Mouse (Mus musculus): ENCODE data around the gene Sox11. TPM values are rescaled to one million over a fixed set of nuclear protein-coding genes. Genes with fewer than 3 reads are reported as not detected.

The Sox11 gene
- total RNA-seq (2021) (under 1 TPM in 1 of 2 experiments, not detected in 1; 0.05 TPM), polyA plus RNA-seq (2012; rRNA removed) (0.02 and 0.03 TPM in 2 replicates)
- long read RNA-seq = 0 reads

GRCm38 (mm10) chr12:27341871-27342690, at the start of gene Sox11:
Gene Sox11 (minus strand): TSS chr12:27342574.
- Histone ChIP-seq H3K9ac (ENCODE audit: low read depth, low read length) (no peak within 1 kb of the TSS), H3K4me3 (peak within 1 kb of the TSS; percentile 49), H3K79me2 (replicated peaks; ENCODE audit: control insufficient read depth, insufficient read depth, low read length) (no peaks in the 10 kb centered on the region), H3K4me1 (ENCODE audit: control insufficient read depth, insufficient read depth, low read length) (no peaks in the 10 kb centered on the region), H3K27ac (no peak within 1 kb of the TSS), H3K27me3 (ENCODE audit: control insufficient read depth, insufficient read depth, low read length) (peaks cover 11% of the 10 kb centered on the region), H3K36me3 (ENCODE audit: control insufficient read depth, insufficient read depth, low read length) (no peaks in the 10 kb centered on the region)
- TF ChIP-seq CTCF (IDR thresholded peaks at IDR 0.05) = no peak
- no peak for TF ChIP-seq POLR2A (IDR thresholded peaks at IDR 0.05; ENCODE audit: insufficient read depth, low read depth, low read length)
- TF ChIP-seq EP300 (IDR thresholded peaks at IDR 0.05; ENCODE audit: insufficient read depth, low read depth, low read length) = no peak
- intact Hi-C loops (cut with DNase I) = loop anchor here (5.0 kb wide), 1 partner anchor 1090 kb away; no protein-coding TSS in a partner anchor
- under 1% methylated on average over 95 of the region's 95 CpGs for WGBS
- DNase-seq = peak; percentile 12 to 34

GRCm38 (mm10) chr12:27391652-27392305, 49.4 kb upstream of the Sox11 start:
- H3K27ac ChIP-seq = no peak overlapping the region
- WGBS = 55% methylated on average over 7 of the region's 7 CpGs
- H3K4me3 ChIP-seq = no peak overlapping the region
- no peaks in the 10 kb centered on the region for H3K4me1 ChIP-seq (ENCODE audit: control insufficient read depth, insufficient read depth, low read length)
- H3K36me3 ChIP-seq (ENCODE audit: control insufficient read depth, insufficient read depth, low read length) = no peaks in the 10 kb centered on the region
- no peak for TF ChIP-seq CTCF (IDR thresholded peaks at IDR 0.05)
- no peak for TF ChIP-seq EP300 (IDR thresholded peaks at IDR 0.05; ENCODE audit: insufficient read depth, low read depth, low read length)
- no peak for TF ChIP-seq POLR2A (IDR thresholded peaks at IDR 0.05; ENCODE audit: insufficient read depth, low read depth, low read length)
- H3K27me3 ChIP-seq (ENCODE audit: control insufficient read depth, insufficient read depth, low read length) = no peaks in the 10 kb centered on the region
- intact Hi-C loops (cut with DNase I) = no loop called here
- H3K9ac ChIP-seq (ENCODE audit: low read depth, low read length) = no peak overlapping the region
- no peak for DNase-seq
- no peaks in the 10 kb centered on the region for H3K79me2 ChIP-seq (replicated peaks; ENCODE audit: control insufficient read depth, insufficient read depth, low read length)

GRCm38 (mm10) chr12:27390439-27390838, 48.1 kb upstream of the Sox11 start:
- WGBS = 47% methylated on average over 3 of the region's 3 CpGs
- no peak overlapping the region for H3K9ac ChIP-seq (ENCODE audit: low read depth, low read length)
- H3K27me3 ChIP-seq (ENCODE audit: control insufficient read depth, insufficient read depth, low read length) = no peaks in the 10 kb centered on the region
- H3K4me1 ChIP-seq (ENCODE audit: control insufficient read depth, insufficient read depth, low read length) = no peaks in the 10 kb centered on the region
- DNase-seq = no peak
- H3K79me2 ChIP-seq (replicated peaks; ENCODE audit: control insufficient read depth, insufficient read depth, low read length) = no peaks in the 10 kb centered on the region
- TF ChIP-seq POLR2A (IDR thresholded peaks at IDR 0.05; ENCODE audit: insufficient read depth, low read depth, low read length) (no peak), EP300 (IDR thresholded peaks at IDR 0.05; ENCODE audit: insufficient read depth, low read depth, low read length) (no peak), CTCF (IDR thresholded peaks at IDR 0.05) (no peak)
- no peak overlapping the region for H3K4me3 ChIP-seq
- no peak overlapping the region for H3K27ac ChIP-seq
- intact Hi-C loops (cut with DNase I) = no loop called here
- H3K36me3 ChIP-seq (ENCODE audit: control insufficient read depth, insufficient read depth, low read length) = no peaks in the 10 kb centered on the region

GRCm38 (mm10) chr12:27389429-27389828, 47.1 kb upstream of the Sox11 start:
- Histone ChIP-seq H3K4me1 (ENCODE audit: control insufficient read depth, insufficient read depth, low read length) (no peaks in the 10 kb centered on the region), H3K27ac (no peak overlapping the region), H3K36me3 (ENCODE audit: control insufficient read depth, insufficient read depth, low read length) (no peaks in the 10 kb centered on the region), H3K9ac (ENCODE audit: low read depth, low read length) (no peak overlapping the region), H3K4me3 (no peak overlapping the region), H3K79me2 (replicated peaks; ENCODE audit: control insufficient read depth, insufficient read depth, low read length) (no peaks in the 10 kb centered on the region), H3K27me3 (ENCODE audit: control insufficient read depth, insufficient read depth, low read length) (no peaks in the 10 kb centered on the region)
- intact Hi-C loops (cut with DNase I) = no loop called here
- DNase-seq = no peak
- no peak for TF ChIP-seq CTCF (IDR thresholded peaks at IDR 0.05)

- Histone ChIP-seq H3K4me3 (no peak overlapping the region), H3K27ac (no peak overlapping the region), H3K79me2 (replicated peaks; ENCODE audit: control insufficient read depth, insufficient read depth, low read length) (no peaks in the 10 kb centered on the region), H3K9ac (ENCODE audit: low read depth, low read length) (no peak overlapping the region), H3K4me1 (ENCODE audit: control insufficient read depth, insufficient read depth, low read length) (no peaks in the 10 kb centered on the region; the same call in 1 of the 2 replicates), H3K27me3 (ENCODE audit: control insufficient read depth, insufficient read depth, low read length) (no peaks in the 10 kb centered on the region), H3K36me3 (ENCODE audit: control insufficient read depth, insufficient read depth, low read length) (no peaks in the 10 kb centered on the region)
- DNase-seq = no peak
- 27% methylated on average over 3 of the region's 3 CpGs for WGBS
- TF ChIP-seq POLR2A (IDR thresholded peaks at IDR 0.05; ENCODE audit: insufficient read depth, low read depth, low read length) = no peak
- intact Hi-C loops (cut with DNase I) = no loop called here
These were observed 30.1 kb upstream of the Sox11 start for GRCm38 (mm10) chr12:27372505-27372904.

- WGBS = 62% methylated on average over 2 of the region's 2 CpGs
- no peak overlapping the region for H3K4me3 ChIP-seq
- H3K36me3 ChIP-seq (ENCODE audit: control insufficient read depth, insufficient read depth, low read length) = no peaks in the 10 kb centered on the region
- H3K27ac ChIP-seq = no peak overlapping the region
- DNase-seq = peak; percentile 21 to 36
- H3K9ac ChIP-seq (ENCODE audit: low read depth, low read length) = no peak overlapping the region
- TF ChIP-seq POLR2A (IDR thresholded peaks at IDR 0.05; ENCODE audit: insufficient read depth, low read depth, low read length) (no peak), EP300 (IDR thresholded peaks at IDR 0.05; ENCODE audit: insufficient read depth, low read depth, low read length) (no peak), CTCF (IDR thresholded peaks at IDR 0.05) (no peak)
- no peaks in the 10 kb centered on the region; the same call in 1 of the 2 replicates for H3K4me1 ChIP-seq (ENCODE audit: control insufficient read depth, insufficient read depth, low read length)
- no peaks in the 10 kb centered on the region for H3K27me3 ChIP-seq (ENCODE audit: control insufficient read depth, insufficient read depth, low read length)
- intact Hi-C loops (cut with DNase I) = no loop called here
- H3K79me2 ChIP-seq (replicated peaks; ENCODE audit: control insufficient read depth, insufficient read depth, low read length) = no peaks in the 10 kb centered on the region
These were observed 28.4 kb upstream of the Sox11 start for GRCm38 (mm10) chr12:27370756-27371155.

Data from heart, adult 2 months (tissue).